Mouse (Mus musculus) gastrocnemius, postnatal 25 days (tissue): ENCODE measurements around the gene 2310061N02Rik. TPM values are rescaled to one million over a fixed set of nuclear protein-coding genes. Genes with fewer than 3 reads are reported as not detected.
A peak's percentile ranks its signal among the peaks of the same experiment; 100 is the strongest.
"Not testable (repeated sequence)": the region's sequence is repeated elsewhere in the genome, so short reads cannot be mapped to it uniquely, and the experiment has no call there.

ENCODE experiments used
- DNase-seq: peaks from one replicate; pipeline ENCODE4 v3.0.0; 2022
- long read RNA-seq, 2 experiments: library from polyadenylated mRNA; stranded (forward); transcript quantifications; one replicate each; pipeline ENCODE4 v2.0.0; 2021
- total RNA-seq, 2 experiments: library from RNA; stranded (reverse); gene quantifications; 1 replicate in 1 of 2; 2 replicates in 1 of 2; pipeline ENCODE4 v1.2.3; 2021

2310061N02Rik gene
- not detected for total RNA-seq
- long read RNA-seq, experiment 1: 0 reads
- long read RNA-seq, experiment 2: 0 reads

DNA sequence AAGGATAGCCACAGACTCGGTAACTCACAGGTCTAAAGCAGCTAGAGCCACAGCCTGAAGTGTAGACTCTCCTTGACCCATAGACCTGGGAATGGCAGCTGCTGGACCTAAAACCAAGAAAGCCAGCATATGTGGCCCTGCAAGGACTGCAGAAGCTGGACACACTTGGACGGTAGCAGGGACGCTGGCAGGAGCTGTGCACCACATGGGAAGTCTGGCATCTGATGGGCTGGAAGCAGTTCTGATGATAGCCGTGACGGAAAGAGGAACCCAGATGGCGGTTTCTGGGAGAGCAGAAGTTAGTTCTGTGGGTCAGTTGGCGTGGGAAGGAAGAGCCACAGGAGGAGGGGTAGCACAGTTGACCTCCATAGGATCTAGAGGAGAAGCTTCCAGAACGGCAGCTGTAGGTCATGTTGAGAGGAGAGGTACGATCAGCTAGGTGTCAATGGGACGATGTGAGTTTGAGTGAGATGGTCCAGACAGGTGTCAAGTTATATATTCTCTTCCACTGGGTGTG lies at the start of gene 2310061N02Rik:
Gene 2310061N02Rik (minus strand): TSS at position 467 of the 517 bp plus-strand sequence.
- peak; percentile 23 for DNase-seq

- DNase-seq: not testable (repeated sequence)
These were observed 43.8 kb upstream of the 2310061N02Rik start, which contains the start of gene Krtap13 for GRCm38 (mm10) chr16:88751535-88751934. Krtap13 (minus strand) TSS chr16:88751635.

DNA sequence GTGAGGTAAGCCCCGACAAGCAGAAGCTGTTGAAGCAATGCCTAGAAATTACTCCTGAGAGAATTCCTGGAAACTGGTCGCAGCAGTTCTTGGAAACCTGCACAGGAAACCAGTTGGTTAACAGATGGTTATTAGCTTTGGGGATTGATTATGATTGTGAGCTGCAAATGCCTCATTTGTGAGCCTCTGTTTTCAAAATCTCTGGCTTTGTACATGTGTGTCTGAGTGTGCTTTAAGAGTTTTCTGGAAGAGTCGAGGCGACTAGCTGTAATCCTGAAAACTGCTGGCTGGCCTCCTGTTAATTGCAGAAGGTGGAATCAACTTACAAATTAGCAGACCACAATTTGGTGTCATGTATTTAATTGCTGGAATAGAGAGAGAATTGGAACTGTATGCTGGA lies 40.2 kb upstream of the 2310061N02Rik start:
- DNase-seq: no peak

GRCm38 (mm10) chr16:88744750-88745340 lies 37.1 kb upstream of the 2310061N02Rik start:
- no peak for DNase-seq

- DNase-seq: no peak
These were observed 27.6 kb upstream of the 2310061N02Rik start for GRCm38 (mm10) chr16:88735391-88735790.

DNA sequence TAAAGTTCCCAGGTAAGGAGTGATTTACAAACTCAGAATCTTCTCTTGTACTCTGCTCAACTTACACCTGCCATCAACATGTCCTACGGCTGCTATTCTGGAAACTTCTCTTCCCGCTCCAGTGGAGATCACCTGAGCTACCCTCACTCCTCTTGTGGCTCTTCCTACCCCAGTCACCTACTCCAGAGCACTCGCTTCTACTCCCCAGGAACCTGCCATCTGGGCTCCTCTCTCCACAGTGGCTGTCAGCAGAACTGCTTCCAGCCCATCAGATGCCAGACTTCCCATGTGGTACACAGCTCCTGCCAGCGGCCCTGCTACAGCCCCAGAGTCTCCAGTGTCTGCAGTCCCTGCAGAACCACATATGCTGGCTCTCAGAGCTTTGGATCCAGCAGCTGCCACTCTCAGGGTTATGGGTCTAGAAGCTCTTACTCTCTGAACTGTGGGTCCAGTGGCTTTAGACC lies 21.1 kb upstream of the 2310061N02Rik start, which contains the start of gene Krtap13-1:
Gene Krtap13-1 (plus strand): TSS at position 51 of the 464 bp plus-strand sequence.
- peak; percentile 43 for DNase-seq

- no peak for DNase-seq
These were observed 12.3 kb upstream of the 2310061N02Rik start for GRCm38 (mm10) chr16:88720031-88720430.

GRCm38 (mm10) chr16:88716549-88716948 lies 8.8 kb upstream of the 2310061N02Rik start:
- no peak for DNase-seq

DNA sequence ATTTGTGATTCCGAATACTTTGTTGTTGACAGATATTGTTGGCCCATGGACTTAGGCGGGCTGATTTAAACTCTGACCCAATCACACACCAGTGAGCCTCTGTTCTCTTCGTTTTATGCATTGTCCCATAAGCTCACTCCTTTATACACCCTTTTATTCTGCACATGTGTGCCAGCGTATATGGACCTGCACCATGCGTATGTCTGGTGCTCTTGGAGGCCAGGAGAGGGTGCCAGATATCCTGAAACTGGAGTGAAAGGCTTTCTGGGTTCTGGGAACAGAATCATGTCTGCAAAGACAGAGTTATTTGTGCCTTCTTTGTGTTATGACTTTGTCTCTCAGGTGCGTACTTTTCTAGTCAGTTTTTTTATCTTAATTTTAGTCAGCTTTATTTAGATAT lies 3.5 kb upstream of the 2310061N02Rik start:
- DNase-seq: no peak

DNA sequence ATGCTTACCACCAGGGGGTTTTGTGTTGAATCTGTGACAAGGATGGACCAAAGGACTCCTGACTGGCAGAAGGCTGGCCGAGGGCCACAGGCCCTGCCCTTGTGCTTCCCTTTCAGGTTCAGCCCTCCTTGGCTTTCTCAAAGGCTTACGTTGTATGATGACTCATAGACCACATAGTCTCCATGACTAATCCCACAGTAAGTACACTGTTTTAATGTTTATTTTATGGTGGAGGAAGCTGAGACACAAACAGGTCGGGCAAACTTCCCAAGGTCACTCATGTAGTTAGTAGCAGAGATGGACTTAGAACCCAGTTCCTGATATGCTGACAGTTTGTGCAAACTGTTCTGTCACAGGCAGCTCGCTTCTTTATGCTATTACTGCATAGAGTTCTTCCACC lies 3.0 kb upstream of the 2310061N02Rik start:
- DNase-seq: no peak

- DNase-seq: peak; percentile 7
These were observed 6.5 kb downstream of the 2310061N02Rik start for GRCm38 (mm10) chr16:88701072-88701864.

DNA sequence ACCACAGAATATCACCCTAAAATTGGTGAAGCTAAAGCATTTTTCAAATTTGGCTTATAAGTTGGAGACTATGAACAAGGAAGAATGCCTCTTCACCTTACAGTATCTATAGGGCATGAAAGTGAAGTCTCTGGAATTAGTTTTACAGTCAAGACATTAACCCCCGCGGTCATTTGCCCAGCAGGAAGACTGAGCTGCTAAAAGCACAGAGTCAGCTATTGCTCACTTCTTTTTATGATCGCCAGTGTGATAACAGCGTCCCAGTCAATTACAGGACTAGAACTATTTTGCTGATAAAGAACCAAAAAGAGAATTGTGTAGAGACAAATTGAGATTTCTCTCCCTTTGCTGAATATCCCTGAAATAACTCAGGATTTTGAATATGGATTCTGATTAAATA lies 11.5 kb downstream of the 2310061N02Rik start:
- no peak for DNase-seq

GRCm38 (mm10) chr16:88681282-88681681 lies 26.5 kb downstream of the 2310061N02Rik start:
- DNase-seq: no peak

GRCm38 (mm10) chr16:88679099-88679498 lies 28.7 kb downstream of the 2310061N02Rik start:
- no peak for DNase-seq

- no peak for DNase-seq
These were observed 36.2 kb downstream of the 2310061N02Rik start, which contains the start of gene Krtap27-1 for GRCm38 (mm10) chr16:88671571-88671970. Krtap27-1 (minus strand) TSS chr16:88671671.

DNA sequence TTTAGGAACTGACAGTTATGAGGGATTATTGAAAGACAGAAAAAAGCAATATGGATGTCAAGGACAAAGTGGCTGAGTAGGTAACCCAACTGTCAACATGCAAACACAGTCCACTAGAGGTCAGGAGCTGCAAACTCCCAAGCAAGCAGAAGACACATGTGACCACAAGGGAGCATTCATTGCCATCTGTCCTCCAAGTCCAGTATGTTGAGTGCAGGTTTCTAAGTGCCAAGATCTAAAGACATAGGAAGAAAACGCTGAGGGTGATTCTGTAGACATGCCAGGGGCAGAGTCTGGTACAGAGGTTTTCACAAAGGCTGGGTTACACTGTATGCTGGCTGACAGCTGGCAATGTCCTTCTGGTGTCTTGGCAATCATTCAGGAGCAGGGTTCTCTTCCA lies 50.3 kb downstream of the 2310061N02Rik start:
- no peak for DNase-seq

Other genes with a start within 250 kb of the 2310061N02Rik start
- gene Cldn17, start 201.0 kb downstream of the 2310061N02Rik start, total RNA-seq: not detected
- not detected for gene Cldn8, start 144.8 kb downstream of the 2310061N02Rik start, total RNA-seq
- gene Krtap24-1, start 95.7 kb downstream of the 2310061N02Rik start, total RNA-seq: not detected
- not detected for gene 2310079G19Rik, start 80.3 kb downstream of the 2310061N02Rik start, total RNA-seq
- not detected for gene Krtap26-1, start 60.2 kb downstream of the 2310061N02Rik start, total RNA-seq
- gene Krtap27-1, start 36.3 kb downstream of the 2310061N02Rik start, total RNA-seq: not detected
- not detected for gene Krtap13-1, start 20.9 kb upstream of the 2310061N02Rik start, total RNA-seq
- not detected for gene Krtap13, start 43.7 kb upstream of the 2310061N02Rik start, total RNA-seq
- gene 2310034C09Rik, start 50.9 kb upstream of the 2310061N02Rik start, total RNA-seq: not detected
- gene 2310057N15Rik, start 66.2 kb upstream of the 2310061N02Rik start, total RNA-seq: not detected
- gene Gm5965, start 69.9 kb upstream of the 2310061N02Rik start, total RNA-seq: not detected
- gene Gm20741, start 104.3 kb upstream of the 2310061N02Rik start, total RNA-seq: not detected
- not detected for gene Krtap15, start 112.3 kb upstream of the 2310061N02Rik start, total RNA-seq
- gene Krtap14, start 118.2 kb upstream of the 2310061N02Rik start, total RNA-seq: not detected
- gene Krtap19-1, start 161.4 kb upstream of the 2310061N02Rik start, total RNA-seq: not detected
- not detected for gene Krtap19-2, start 166.3 kb upstream of the 2310061N02Rik start, total RNA-seq
- gene Krtap19-3, start 170.1 kb upstream of the 2310061N02Rik start, total RNA-seq: not detected
- gene Krtap19-4, start 177.1 kb upstream of the 2310061N02Rik start, total RNA-seq: not detected
- gene Krtap19-5, start 188.5 kb upstream of the 2310061N02Rik start, total RNA-seq: not detected
- not detected for gene Krtap19-9b, start 224.3 kb upstream of the 2310061N02Rik start, total RNA-seq